Mouse (Mus musculus) testis, adult 2 months (tissue): ENCODE results near the gene Il12rb1.

Source experiments
- CTCF ChIP-seq: fragments of 200-500 bp; IDR thresholded peaks from 2 replicates; pipeline ENCODE4 v1.5.1; 2012; ENCODE audit warnings: low read depth, mild to moderate bottlenecking, inconsistent platforms, low read length, moderate library complexity; ENCODE audit not compliant: control insufficient read depth, insufficient read depth, insufficient replicate concordance
- POLR2A ChIP-seq: fragments of 200-500 bp; IDR thresholded peaks from 2 replicates; pipeline ENCODE4 v1.6.1; 2012; ENCODE audit warnings: low read depth, mild to moderate bottlenecking, inconsistent platforms, low read length, moderate library complexity; ENCODE audit not compliant: control insufficient read depth

DNA sequence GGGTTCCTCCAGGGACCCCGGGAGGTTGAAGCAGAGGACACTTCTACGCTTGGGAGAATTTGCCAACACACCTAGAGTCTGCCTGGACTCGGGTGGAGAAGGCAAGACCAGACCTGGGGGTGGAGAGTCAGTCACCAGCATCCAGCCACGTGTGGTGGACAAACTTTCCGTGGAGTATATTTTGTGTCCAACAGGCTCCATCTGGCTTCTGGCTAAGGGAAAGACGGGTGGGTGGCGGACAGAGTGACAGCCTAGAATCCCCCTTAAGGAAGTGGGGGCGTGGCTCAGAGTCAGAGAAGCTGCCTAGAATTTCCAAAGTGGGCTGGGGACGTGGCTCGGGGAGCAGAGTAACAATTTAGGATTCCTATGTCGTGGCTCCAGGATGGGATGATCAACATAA lies 13.7 kb downstream of the Il12rb1 start:
- TF ChIP-seq CTCF = no peak
- no peak for TF ChIP-seq POLR2A
